Mouse (Mus musculus) olfactory bulb, adult 2 months (tissue): ENCODE data around the gene Cyp2d40.

Source experiments
- CTCF ChIP-seq: fragments of 200-500 bp; IDR thresholded peaks from 2 replicates; pipeline ENCODE4 v1.5.1; 2012; ENCODE audit warnings: low read depth, mild to moderate bottlenecking, low read length, moderate library complexity; ENCODE audit not compliant: insufficient read depth
- POLR2A ChIP-seq: fragments of 200-500 bp; IDR thresholded peaks from 2 replicates; pipeline ENCODE4 v1.6.1; 2012; ENCODE audit warnings: mild to moderate bottlenecking, low read depth, low read length, moderate library complexity; ENCODE audit not compliant: insufficient read depth

DNA sequence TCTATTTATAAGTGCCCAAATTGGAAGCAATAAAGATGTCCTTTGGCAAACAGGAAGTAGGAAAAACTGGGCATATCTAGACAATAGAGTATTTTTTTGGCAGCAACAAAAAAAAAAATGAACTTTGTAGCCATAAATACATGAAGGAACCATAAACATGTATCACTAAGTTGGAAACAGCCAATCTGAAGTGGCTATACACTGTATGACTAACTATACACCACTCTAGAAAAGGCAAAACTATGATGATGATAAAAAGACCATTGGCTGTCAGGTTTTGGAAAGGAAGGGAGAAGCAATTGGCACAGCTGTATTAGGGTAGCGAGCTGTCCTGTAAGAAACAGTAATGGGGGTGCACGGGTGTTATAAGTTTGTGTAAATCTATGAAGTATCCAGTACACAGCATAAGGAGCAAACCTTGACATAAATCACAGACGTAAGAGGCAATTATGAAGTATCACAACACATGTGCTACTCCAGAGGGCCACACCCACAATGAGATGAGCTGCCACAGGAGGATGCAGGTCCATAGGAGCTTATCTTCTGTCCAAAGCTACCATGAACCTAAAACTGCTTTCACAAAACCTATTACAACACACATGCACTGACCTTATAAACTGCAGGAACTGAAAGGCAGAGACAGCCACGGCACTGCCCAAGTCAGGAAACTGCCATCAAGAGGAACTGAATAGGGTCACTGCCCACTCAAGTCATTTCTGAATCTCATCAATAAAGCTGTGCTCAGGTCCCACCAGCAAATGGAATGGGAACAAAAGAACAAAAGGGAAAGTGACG is 43.2 kb upstream of the Cyp2d40 start:
- TF ChIP-seq CTCF (no peak), POLR2A (no peak)
